Mouse (Mus musculus): ENCODE results near the gene Gm7697.
A peak's percentile ranks its signal among the peaks of the same experiment; 100 is the strongest.
"Not testable (repeated sequence)": the region's sequence is repeated elsewhere in the genome, so short reads cannot be mapped to it uniquely, and the experiment has no call there.

Gene Gm7697

DNA sequence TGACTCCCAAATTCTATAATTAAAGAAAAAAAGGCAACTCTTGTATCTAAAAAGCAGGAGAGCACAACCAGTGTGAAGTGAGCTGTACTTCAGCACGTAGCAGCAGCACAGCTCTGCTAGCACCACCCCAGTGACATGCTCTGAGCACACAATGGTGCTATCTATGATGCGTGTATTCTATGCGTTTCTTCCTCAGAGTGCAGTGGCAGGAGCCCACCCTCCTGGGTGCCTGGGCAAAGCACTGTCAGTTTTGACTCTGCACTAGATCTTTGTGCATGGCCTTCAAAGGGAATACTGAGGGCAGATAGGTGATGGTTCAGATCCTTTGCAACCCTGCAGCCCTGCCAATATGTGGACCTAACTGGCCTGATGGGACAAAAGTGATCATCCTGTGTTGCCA, at the start of gene Gm7697:
Gene Gm7697 (minus strand): TSS at position 101 of the 400 bp plus-strand sequence.
- DNase-seq (ENCODE audit: low read depth, low spot score), result not testable (repeated sequence)

GRCm38 (mm10) chr8:69551249-69551648, 28.5 kb upstream of the Gm7697 start:
- DNase-seq (ENCODE audit: low read depth, low spot score), result not testable (repeated sequence)

GRCm38 (mm10) chr8:69549556-69549955, 26.8 kb upstream of the Gm7697 start:
- peak; percentile 11 for DNase-seq (ENCODE audit: low read depth, low spot score)

GRCm38 (mm10) chr8:69548114-69548513, 25.3 kb upstream of the Gm7697 start:
- DNase-seq (ENCODE audit: low read depth, low spot score), result not testable (repeated sequence)

- DNase-seq (ENCODE audit: low read depth, low spot score), result not testable (repeated sequence)
Observed at GRCm38 (mm10) chr8:69547208-69547607, 24.4 kb upstream of the Gm7697 start.

DNA sequence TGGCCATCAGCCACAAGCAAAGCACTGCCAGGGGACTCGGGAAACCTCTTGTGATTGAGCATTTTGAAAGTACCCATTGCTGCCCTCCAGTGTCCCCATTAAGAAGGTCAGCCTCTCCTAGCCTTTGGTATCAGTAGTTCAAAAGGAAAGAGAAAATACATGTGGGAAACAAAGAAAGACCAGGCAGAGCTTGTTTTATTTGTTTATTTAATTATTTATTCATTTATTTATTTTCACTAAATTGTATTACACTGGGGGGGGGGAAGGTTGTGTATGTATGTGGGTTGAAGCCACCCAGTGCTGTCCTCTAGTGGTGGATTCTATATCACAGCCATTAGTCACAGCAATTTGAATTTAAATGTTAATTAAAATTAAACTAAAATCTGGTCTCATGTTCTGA, 22.2 kb upstream of the Gm7697 start:
- DNase-seq (ENCODE audit: low read depth, low spot score), result peak; percentile 8

- DNase-seq (ENCODE audit: low read depth, low spot score), result not testable (repeated sequence)
Observed at GRCm38 (mm10) chr8:69544511-69544910, 21.7 kb upstream of the Gm7697 start.

GRCm38 (mm10) chr8:69543984-69544383, 21.2 kb upstream of the Gm7697 start:
- not testable (repeated sequence) for DNase-seq (ENCODE audit: low read depth, low spot score)

- DNase-seq (ENCODE audit: low read depth, low spot score), result not testable (repeated sequence)
Observed at GRCm38 (mm10) chr8:69540764-69541163, 18.0 kb upstream of the Gm7697 start.

DNA sequence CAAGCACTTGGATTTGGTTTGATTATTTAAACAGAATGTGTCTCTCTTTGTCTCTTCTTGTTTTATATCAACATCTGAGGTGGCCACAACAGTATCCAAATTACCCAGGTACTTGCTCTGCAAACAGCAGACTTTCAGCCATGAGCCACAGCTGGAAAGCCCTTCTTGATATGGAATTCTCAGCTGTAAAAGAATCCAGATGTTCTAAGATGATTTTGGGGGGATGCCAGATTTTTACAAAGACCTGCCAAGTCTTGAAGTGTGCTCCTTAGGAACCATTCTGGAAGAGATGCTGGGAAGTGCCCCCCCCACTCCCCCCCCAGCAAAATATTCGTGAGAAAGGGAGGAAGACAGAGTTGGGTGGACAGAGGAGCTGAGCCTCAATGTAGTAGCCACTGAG, 17.6 kb upstream of the Gm7697 start:
- not testable (repeated sequence) for DNase-seq (ENCODE audit: low read depth, low spot score)

- not testable (repeated sequence) for DNase-seq (ENCODE audit: low read depth, low spot score)
Observed at GRCm38 (mm10) chr8:69474946-69475345, 47.8 kb downstream of the Gm7697 start.

- not testable (repeated sequence) for DNase-seq (ENCODE audit: low read depth, low spot score)
Observed at GRCm38 (mm10) chr8:69453465-69453864, 69.3 kb downstream of the Gm7697 start, which contains the start of gene Gm9495. Gene Gm9495, minus strand, starts transcription at chr8:69453565.
